Mouse (Mus musculus) neural tube, embryonic 14.5 days (tissue): Measurements from ENCODE around the gene Sgms1. TPM values are rescaled to one million over a fixed set of nuclear protein-coding genes. Genes with fewer than 3 reads are reported as not detected.

Experiments used
- ATAC-seq: fragments of 200-750 bp; cut with Nextera tagmentation; 2 replicates; pipeline ENCODE4 v1.8.0; 2017; ENCODE audit warnings: low read depth, mild to moderate bottlenecking, moderate TSS enrichment, moderate library complexity
- H3K27ac ChIP-seq: fragments of 300-500 bp; sonication (generic); 2 replicates; pipeline ENCODE4 v1.5.1; 2014; ENCODE audit warnings: low read depth, mild to moderate bottlenecking, control low read depth, low read length, moderate library complexity, mixed read lengths
- H3K27me3 ChIP-seq: fragments of 300-500 bp; sonication (generic); 2 replicates; pipeline ENCODE4 v1.6.1; 2014; ENCODE audit warnings: low read length; ENCODE audit not compliant: control insufficient read depth, insufficient read depth
- H3K36me3 ChIP-seq: fragments of 300-500 bp; sonication (generic); 2 replicates; pipeline ENCODE4 v1.6.1; 2014; ENCODE audit warnings: low read length, mixed read lengths; ENCODE audit not compliant: control insufficient read depth, insufficient read depth
- H3K4me1 ChIP-seq: fragments of 300-500 bp; sonication (generic); 2 replicates; pipeline ENCODE4 v1.6.1; 2014; ENCODE audit warnings: low read length; ENCODE audit not compliant: control insufficient read depth, insufficient read depth
- H3K4me2 ChIP-seq: fragments of 300-500 bp; sonication (generic); 2 replicates; pipeline ENCODE4 v1.6.1; 2014; ENCODE audit warnings: mild to moderate bottlenecking, low read depth, low read length, control low read depth
- H3K4me3 ChIP-seq: fragments of 300-500 bp; sonication (generic); 2 replicates; pipeline ENCODE4 v1.5.1; 2014; ENCODE audit warnings: low read depth, low read length, control low read depth, mixed read lengths
- H3K9ac ChIP-seq: fragments of 300-500 bp; sonication (generic); replicated peaks from 2 replicates; pipeline ENCODE4 v1.6.1; 2014; ENCODE audit warnings: low read depth, mild to moderate bottlenecking, control low read depth, low read length, mixed read lengths
- H3K9me3 ChIP-seq: fragments of 300-500 bp; sonication (generic); 2 replicates; pipeline ENCODE4 v1.6.1; 2016; ENCODE audit warnings: low read length; ENCODE audit not compliant: control insufficient read depth
- WGBS: fragments of 180-500 bp; shearing (Covaris S2); extraction: QIAGEN DNeasy Blood & Tissue Kit; methylation state at CpG from one replicate; pipeline ENCODE4 v1.1.7; 2014; 5-methylcytosine and 5-hydroxymethylcytosine counted together
- polyA plus RNA-seq: library from polyadenylated mRNA; unstranded; fragments of >200 nt; fragmentation: Nextera tagmentation; extraction: Ambion mirVana; gene quantifications from 2 replicates; pipeline ENCODE4 v1.2.1, GENCODE M21; 2014

Sgms1 gene
- polyA plus RNA-seq, 1 experiment from 2014 or later, result 19.2 TPM

DNA sequence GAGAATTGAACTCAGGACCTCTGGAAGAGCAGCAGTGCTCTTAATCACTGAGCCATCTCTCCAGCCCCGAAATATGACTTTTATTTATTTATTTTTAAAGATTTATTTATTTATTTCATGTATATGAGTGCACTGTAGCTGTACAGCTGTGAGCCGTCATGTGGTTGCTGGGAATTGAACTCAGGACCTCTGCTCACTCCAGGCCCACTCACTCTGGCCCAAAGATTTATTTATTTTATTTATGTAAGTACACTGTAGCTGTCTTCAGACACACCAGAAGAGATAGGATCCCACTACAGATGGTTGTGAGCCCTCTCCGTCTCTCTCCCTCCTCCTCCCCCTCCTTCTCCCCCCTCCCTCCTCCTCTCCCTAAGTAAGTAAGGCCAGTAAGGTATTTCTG lies 101.7 kb downstream of the Sgms1 start:
- no peaks in the 10 kb centered on the region for H3K9me3 ChIP-seq
- WGBS, result 79% methylated on average over 3 of the region's 3 CpGs
- no peaks in the 10 kb centered on the region for H3K27me3 ChIP-seq
- no peak overlapping the region for H3K4me2 ChIP-seq
- H3K9ac ChIP-seq, result no peak overlapping the region
- H3K4me1 ChIP-seq, result no peaks in the 10 kb centered on the region
- no peak overlapping the region for H3K27ac ChIP-seq
- H3K36me3 ChIP-seq, result no peaks in the 10 kb centered on the region
- H3K4me3 ChIP-seq, result no peak overlapping the region
- ATAC-seq, result no peak

DNA sequence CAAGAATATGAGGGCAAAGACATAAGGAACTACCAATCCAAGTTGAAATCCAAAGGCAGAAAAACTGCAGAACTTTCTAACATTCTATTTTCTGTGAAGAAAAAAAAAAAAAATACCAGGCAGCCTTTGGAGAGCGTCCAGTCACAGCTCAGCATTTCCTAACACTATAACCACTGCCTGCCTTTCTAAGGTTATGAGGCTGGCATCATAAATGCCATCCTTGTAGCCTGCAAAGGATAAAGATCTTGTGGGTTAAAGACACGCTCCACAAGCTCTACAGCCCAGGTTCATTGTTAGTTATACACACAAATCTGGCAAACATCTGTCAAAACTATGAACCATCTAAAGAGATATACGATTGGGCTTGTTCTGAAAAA lies 104.1 kb downstream of the Sgms1 start:
- H3K9me3 ChIP-seq, result no peaks in the 10 kb centered on the region
- ATAC-seq, result no peak
- 83% methylated on average over 3 of the region's 3 CpGs for WGBS
- H3K4me3 ChIP-seq, result no peak overlapping the region
- H3K27ac ChIP-seq, result no peak overlapping the region
- H3K27me3 ChIP-seq, result no peaks in the 10 kb centered on the region
- no peaks in the 10 kb centered on the region for H3K36me3 ChIP-seq
- H3K4me2 ChIP-seq, result no peak overlapping the region
- H3K9ac ChIP-seq, result no peak overlapping the region
- H3K4me1 ChIP-seq, result no peaks in the 10 kb centered on the region

DNA sequence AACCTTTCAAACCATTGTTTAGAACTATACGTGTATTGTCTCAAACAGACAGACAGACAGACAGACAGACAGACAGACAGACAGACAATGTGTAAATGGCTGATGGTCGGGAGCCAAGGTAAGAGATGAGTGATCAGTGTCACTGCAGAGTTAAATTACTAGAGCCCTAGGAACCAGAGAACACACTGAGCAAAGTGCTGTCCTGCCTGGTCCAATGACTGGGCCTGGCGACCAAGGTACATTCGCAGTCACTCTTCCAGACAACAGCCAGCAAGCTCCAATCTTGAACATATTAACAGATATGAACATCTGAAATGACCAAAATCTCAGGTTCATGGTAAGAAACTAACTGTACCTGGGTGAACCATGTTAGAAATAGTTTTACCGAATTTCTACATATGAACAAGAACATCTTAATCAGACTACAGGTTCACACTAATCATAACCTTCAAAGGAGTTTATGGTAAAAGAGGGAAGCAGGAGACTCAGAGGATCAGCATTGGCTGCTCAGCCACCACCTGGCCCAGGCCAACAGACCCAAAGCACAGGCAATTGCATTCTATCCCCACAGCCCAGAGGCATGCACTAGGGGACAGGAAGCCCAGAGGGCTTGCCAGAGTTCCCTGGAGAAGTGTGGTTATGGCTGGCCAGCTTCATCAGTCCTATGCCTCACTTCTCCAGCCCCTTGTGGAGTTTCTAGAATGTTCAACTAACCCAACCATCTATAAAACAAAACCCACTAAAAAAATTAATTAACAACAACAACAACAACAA lies 104.6 kb downstream of the Sgms1 start:
- Histone ChIP-seq H3K27ac (no peak overlapping the region), H3K9ac (no peak overlapping the region), H3K27me3 (no peaks in the 10 kb centered on the region), H3K4me1 (no peaks in the 10 kb centered on the region), H3K4me2 (no peak overlapping the region), H3K4me3 (no peak overlapping the region), H3K36me3 (no peaks in the 10 kb centered on the region), H3K9me3 (no peaks in the 10 kb centered on the region)
- WGBS, result 98% methylated on average over 5 of the region's 5 CpGs
- ATAC-seq, result no peak

DNA sequence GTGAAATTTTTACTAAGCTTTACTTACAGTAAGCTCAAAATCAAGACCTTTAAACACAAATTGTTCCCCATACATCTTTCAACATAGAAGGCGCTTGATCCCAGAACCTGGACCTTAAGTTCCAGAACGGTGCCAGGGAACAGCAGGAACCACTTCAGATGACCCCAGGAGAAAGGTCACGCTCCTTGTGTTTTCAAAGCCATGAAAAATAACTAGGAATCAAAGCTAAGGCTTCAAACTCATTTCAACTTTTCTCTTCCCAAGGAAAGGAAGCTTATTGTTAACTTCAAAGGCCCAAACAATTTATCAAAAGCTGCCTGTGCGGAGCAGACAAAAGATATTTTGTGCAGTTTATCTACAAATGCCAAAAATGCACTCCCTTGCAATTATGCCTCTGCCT lies 107.6 kb downstream of the Sgms1 start:
- no peaks in the 10 kb centered on the region for H3K27me3 ChIP-seq
- H3K4me1 ChIP-seq, result no peaks in the 10 kb centered on the region
- no peak overlapping the region for H3K9ac ChIP-seq
- no peaks in the 10 kb centered on the region for H3K9me3 ChIP-seq
- H3K4me3 ChIP-seq, result no peak overlapping the region
- 69% methylated on average over 4 of the region's 4 CpGs for WGBS
- no peak overlapping the region for H3K4me2 ChIP-seq
- no peak for ATAC-seq
- H3K36me3 ChIP-seq, result no peaks in the 10 kb centered on the region
- no peak overlapping the region for H3K27ac ChIP-seq

DNA sequence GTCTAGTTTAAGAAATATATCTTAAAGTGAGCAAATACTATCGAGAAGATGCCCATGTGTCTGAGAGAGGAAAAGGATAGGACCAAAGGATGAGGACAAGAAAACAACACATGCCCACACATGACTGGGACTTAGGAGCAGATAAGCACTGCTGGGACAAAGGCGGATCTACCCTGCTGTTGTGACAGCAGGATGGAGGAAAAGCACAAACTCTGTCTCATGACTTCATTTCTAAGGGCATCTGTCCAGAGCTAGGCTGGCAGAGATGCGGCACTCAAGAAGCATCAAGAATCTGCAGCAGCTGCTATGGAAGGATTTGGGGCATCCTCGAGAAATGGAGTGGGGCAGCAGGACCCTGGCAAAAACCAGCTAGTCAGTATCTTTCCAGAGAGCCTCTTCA lies 109.1 kb downstream of the Sgms1 start:
- no peaks in the 10 kb centered on the region for H3K27me3 ChIP-seq
- H3K9me3 ChIP-seq, result no peaks in the 10 kb centered on the region
- H3K9ac ChIP-seq, result no peak overlapping the region
- H3K4me1 ChIP-seq, result no peaks in the 10 kb centered on the region
- no peak for ATAC-seq
- no peak overlapping the region for H3K4me2 ChIP-seq
- H3K36me3 ChIP-seq, result no peaks in the 10 kb centered on the region
- H3K27ac ChIP-seq, result no peak overlapping the region
- H3K4me3 ChIP-seq, result no peak overlapping the region
- WGBS, result 87% methylated on average over 4 of the region's 4 CpGs

DNA sequence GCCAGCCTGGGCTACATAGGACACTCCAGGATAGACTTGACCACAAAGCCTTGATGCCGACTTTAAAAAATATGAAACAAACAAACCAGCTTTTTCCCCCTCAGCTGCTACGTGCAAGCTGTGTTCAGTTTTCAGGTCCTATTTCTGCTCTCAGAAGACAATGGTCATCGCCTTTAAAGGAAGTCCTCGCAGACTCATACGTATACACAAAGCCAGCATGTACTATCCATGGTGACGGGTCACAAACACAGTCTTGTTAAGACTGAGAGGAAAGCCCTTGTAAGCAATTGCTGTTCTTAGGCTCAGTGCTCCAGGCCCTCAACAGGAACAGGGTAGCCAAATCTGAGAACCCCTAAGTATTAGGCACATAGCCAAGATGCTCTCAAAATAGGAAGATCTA lies 110.1 kb downstream of the Sgms1 start:
- no peak overlapping the region for H3K27ac ChIP-seq
- no peak overlapping the region for H3K9ac ChIP-seq
- no peaks in the 10 kb centered on the region for H3K36me3 ChIP-seq
- H3K9me3 ChIP-seq, result no peaks in the 10 kb centered on the region
- no peaks in the 10 kb centered on the region for H3K4me1 ChIP-seq
- ATAC-seq, result no peak
- WGBS, result 94% methylated on average over 6 of the region's 6 CpGs
- no peak overlapping the region for H3K4me2 ChIP-seq
- H3K27me3 ChIP-seq, result no peaks in the 10 kb centered on the region
- H3K4me3 ChIP-seq, result no peak overlapping the region

DNA sequence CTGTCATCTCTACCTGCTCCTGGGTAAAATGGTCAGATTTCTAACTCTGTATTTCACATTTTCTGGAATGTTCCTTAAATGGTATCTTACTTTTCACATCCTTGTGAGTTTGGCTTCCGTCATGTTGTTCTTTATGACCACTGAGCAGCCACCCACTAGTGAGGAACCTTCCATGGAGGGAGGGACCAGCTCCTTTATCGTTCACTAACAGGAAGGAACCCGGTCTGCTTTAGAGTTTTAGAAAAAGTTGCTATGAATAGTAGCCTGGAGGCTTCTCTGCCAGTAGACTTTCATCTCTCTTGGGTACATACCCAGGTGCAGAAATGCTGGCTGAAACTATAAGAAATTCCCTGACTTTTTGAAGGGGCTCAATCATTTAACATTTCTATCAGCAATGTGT lies 111.6 kb downstream of the Sgms1 start:
- no peaks in the 10 kb centered on the region for H3K36me3 ChIP-seq
- H3K9me3 ChIP-seq, result no peaks in the 10 kb centered on the region
- H3K27ac ChIP-seq, result no peak overlapping the region
- H3K4me2 ChIP-seq, result no peak overlapping the region
- H3K4me3 ChIP-seq, result no peak overlapping the region
- no peaks in the 10 kb centered on the region for H3K27me3 ChIP-seq
- no peaks in the 10 kb centered on the region for H3K4me1 ChIP-seq
- 86% methylated on average over 3 of the region's 3 CpGs for WGBS
- H3K9ac ChIP-seq, result no peak overlapping the region; the same call in 1 of the 2 replicates
- ATAC-seq, result no peak

DNA sequence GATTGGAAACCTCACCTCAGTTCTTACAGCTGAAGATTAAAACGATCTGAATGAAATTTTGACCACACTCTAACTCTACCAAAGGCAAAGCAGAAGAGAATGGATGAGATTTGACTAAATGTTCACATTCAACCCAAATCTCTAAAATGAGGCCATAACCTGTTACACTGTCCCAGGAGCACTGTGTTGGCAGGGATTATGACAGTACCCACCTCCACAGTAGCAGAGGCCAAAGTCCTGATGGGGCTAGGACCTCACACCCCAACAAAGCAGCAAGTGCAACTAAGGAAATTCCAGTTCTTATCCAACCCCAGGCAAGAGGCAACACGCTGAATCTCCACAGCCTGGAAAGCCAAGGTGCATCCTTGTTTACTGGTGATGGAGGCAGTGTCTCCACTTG lies 112.2 kb downstream of the Sgms1 start:
- no peak overlapping the region for H3K4me2 ChIP-seq
- ATAC-seq, result no peak
- no peaks in the 10 kb centered on the region for H3K4me1 ChIP-seq
- H3K9me3 ChIP-seq, result no peaks in the 10 kb centered on the region
- no peak overlapping the region for H3K27ac ChIP-seq
- H3K36me3 ChIP-seq, result no peaks in the 10 kb centered on the region
- no peaks in the 10 kb centered on the region for H3K27me3 ChIP-seq
- H3K4me3 ChIP-seq, result no peak overlapping the region
- H3K9ac ChIP-seq, result no peak overlapping the region
- WGBS, result 97% methylated on average over 2 of the region's 2 CpGs

DNA sequence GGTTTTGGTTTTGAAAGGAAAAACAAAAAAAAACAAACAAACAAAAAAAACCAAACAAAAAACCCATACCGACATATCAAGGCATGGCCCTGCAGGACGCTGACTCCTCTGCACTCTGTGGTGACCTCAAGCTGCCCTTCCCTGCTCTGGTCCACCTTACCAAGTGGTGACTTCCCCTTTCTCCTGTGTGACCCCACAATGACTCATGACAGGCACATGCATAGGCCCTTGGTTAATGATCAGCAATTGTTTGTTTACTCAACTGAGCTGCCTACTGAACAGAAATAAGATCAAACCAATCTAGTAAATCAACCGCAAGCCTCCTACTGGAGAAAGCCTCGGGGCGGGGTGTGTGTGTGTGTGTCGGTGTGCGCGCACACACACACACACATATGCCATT lies 112.7 kb downstream of the Sgms1 start:
- Histone ChIP-seq H3K4me2 (no peak overlapping the region), H3K4me3 (no peak overlapping the region), H3K27ac (no peak overlapping the region), H3K4me1 (no peaks in the 10 kb centered on the region), H3K9ac (no peak overlapping the region), H3K27me3 (no peaks in the 10 kb centered on the region), H3K36me3 (no peaks in the 10 kb centered on the region), H3K9me3 (no peaks in the 10 kb centered on the region)
- ATAC-seq, result no peak
- WGBS, result 90% methylated on average over 8 of the region's 8 CpGs
